Mouse (Mus musculus) embryonic facial prominence, embryonic 11.5 days (tissue): ENCODE measurements around the gene Ccnyl1. TPM values are rescaled to one million over a fixed set of nuclear protein-coding genes. Genes with fewer than 3 reads are reported as not detected.

Experiments used
- ATAC-seq: fragments of 200-750 bp; cut with Nextera tagmentation; replicated peaks from 2 replicates; pipeline ENCODE4 v1.8.0; 2017; ENCODE audit warnings: low read depth; ENCODE audit not compliant: insufficient number of reproducible peaks, low FRiP score, low TSS enrichment
- DNase-seq: peaks from one replicate; pipeline ENCODE4 v3.0.0-alpha.2; 2015; ENCODE audit warnings: low spot score
- H3K27ac ChIP-seq: fragments of 300-500 bp; sonication (generic); replicated peaks from 2 replicates; pipeline ENCODE4 v1.5.1; 2014; ENCODE audit warnings: mild to moderate bottlenecking, low read depth, low read length, control low read depth
- H3K27me3 ChIP-seq: fragments of 300-500 bp; sonication (generic); 2 replicates; pipeline ENCODE4 v1.6.1; 2014; ENCODE audit warnings: mild to moderate bottlenecking, low read length, moderate library complexity, mixed read lengths; ENCODE audit not compliant: control insufficient read depth, insufficient read depth
- H3K36me3 ChIP-seq: fragments of 300-500 bp; sonication (generic); replicated peaks from 2 replicates; pipeline ENCODE4 v1.6.1; 2014; ENCODE audit warnings: low read depth, mild to moderate bottlenecking, low read length, moderate library complexity, mixed read lengths; ENCODE audit not compliant: control insufficient read depth, insufficient read depth
- H3K4me1 ChIP-seq: fragments of 300-500 bp; sonication (generic); 2 replicates; pipeline ENCODE4 v1.6.1; 2014; ENCODE audit warnings: low read length, mixed read lengths; ENCODE audit not compliant: control insufficient read depth, insufficient read depth
- H3K4me2 ChIP-seq: fragments of 300-500 bp; sonication (generic); 2 replicates; pipeline ENCODE4 v1.6.1; 2014; ENCODE audit warnings: low read depth, mild to moderate bottlenecking, control low read depth, low read length, moderate library complexity
- H3K4me3 ChIP-seq: fragments of 300-500 bp; sonication (generic); 2 replicates; pipeline ENCODE4 v1.5.1; 2014; ENCODE audit warnings: low read depth, low read length, control low read depth
- H3K9ac ChIP-seq: fragments of 300-500 bp; sonication (generic); replicated peaks from 2 replicates; pipeline ENCODE4 v1.6.1; 2014; ENCODE audit warnings: mild to moderate bottlenecking, control low read depth, low read length
- H3K9me3 ChIP-seq: fragments of 300-500 bp; sonication (generic); replicated peaks from 2 replicates; pipeline ENCODE4 v1.6.1; 2016; ENCODE audit warnings: mild to moderate bottlenecking, low read length, inconsistent platforms, mixed read lengths; ENCODE audit not compliant: control insufficient read depth
- WGBS: fragments of 180-500 bp; shearing (Covaris S2); extraction: QIAGEN DNeasy Blood & Tissue Kit; methylation state at CpG from one replicate; pipeline ENCODE4 v1.1.7; 2014; 5-methylcytosine and 5-hydroxymethylcytosine counted together
- polyA plus RNA-seq: library from polyadenylated mRNA; unstranded; fragments of >200 nt; fragmentation: Nextera tagmentation; extraction: Ambion mirVana; gene quantifications from 2 replicates; pipeline ENCODE4 v1.2.1, GENCODE M21; 2014

The Ccnyl1 gene
- polyA plus RNA-seq, 1 experiment from 2014 or later = 10.9 TPM

GRCm38 (mm10) chr1:64773305-64773704 is 83.0 kb downstream of the Ccnyl1 start:
- 76% methylated on average over 4 of the region's 4 CpGs for WGBS
- no peaks in the 10 kb centered on the region for H3K4me1 ChIP-seq
- no peak overlapping the region for H3K4me3 ChIP-seq
- H3K9me3 ChIP-seq = no peaks in the 10 kb centered on the region
- H3K36me3 ChIP-seq = no peaks in the 10 kb centered on the region
- no peaks in the 10 kb centered on the region for H3K27me3 ChIP-seq
- DNase-seq (no peak), ATAC-seq (no peak)
- no peak overlapping the region for H3K27ac ChIP-seq
- no peak overlapping the region for H3K4me2 ChIP-seq
- no peak overlapping the region for H3K9ac ChIP-seq

Other genes with a start within 250 kb of the Ccnyl1 start
- 53.9 and 63.8 TPM in 2 replicates for gene Creb1, start 157.8 kb upstream of the Ccnyl1 start, polyA plus RNA-seq
- 25.7 and 27.6 TPM in 2 replicates for gene Mettl21a, start 73.2 kb upstream of the Ccnyl1 start, polyA plus RNA-seq
- gene Fzd5, start 47.3 kb downstream of the Ccnyl1 start, polyA plus RNA-seq = 2.9 and 3.1 TPM in 2 replicates